28 mouse cellular contexts compared by ENCODE assay signal in genomic region chr15:84276066-84276465, GRCm38 (mm10).
"Had no signal": no experiment of that assay in that cellular context is flagged by ENCODE, and none has a peak within 500 bp of the region (broad histone marks: within the 10 kb centered on the region; RNA-seq: fewer than 3 reads in every experiment).

No protein-coding gene starts in this region.

- H3K9ac ChIP-seq: embryonic facial prominence, embryonic 12.5 days; embryonic facial prominence, embryonic 13.5 days; embryonic facial prominence, embryonic 15.5 days; forebrain, embryonic 12.5 days; forebrain, embryonic 13.5 days; forebrain, embryonic 15.5 days; forebrain, postnatal 0 days had no signal

- H3K4me1 ChIP-seq: embryonic facial prominence, embryonic 10.5 days; embryonic facial prominence, embryonic 12.5 days; embryonic facial prominence, embryonic 15.5 days; forebrain, embryonic 10.5 days; forebrain, embryonic 12.5 days; forebrain, embryonic 13.5 days; forebrain, embryonic 15.5 days had no signal

- DNase-seq: cerebellum, adult 2 months; cerebellum, adult 8-10 months; cerebellum, adult 9-10 months; cerebellum, adult 9-11 months; cerebellum, postnatal 10 days; cerebellum, postnatal 14 days; cerebellum, postnatal 25 days; cerebellum, postnatal 36 days; embryo, embryonic 11 days; forebrain, postnatal 0 days; gastrocnemius, adult 2 months; gastrocnemius, postnatal 10 days; gastrocnemius, postnatal 14 days; gastrocnemius, postnatal 25 days; gastrocnemius, postnatal 36 days; heart, adult 18-20 months; heart, adult 2 months had no signal

- H3K4me3 ChIP-seq: embryonic facial prominence, embryonic 10.5 days; embryonic facial prominence, embryonic 12.5 days; embryonic facial prominence, embryonic 13.5 days; embryonic facial prominence, embryonic 15.5 days; erythroblast, embryonic 14.5 days; forebrain, embryonic 10.5 days; forebrain, embryonic 12.5 days; forebrain, embryonic 13.5 days; forebrain, embryonic 15.5 days; gastrocnemius, adult 2 months; heart, adult 2 months had no signal

- H3K4me2 ChIP-seq: embryonic facial prominence, embryonic 12.5 days; embryonic facial prominence, embryonic 13.5 days; embryonic facial prominence, embryonic 15.5 days; forebrain, embryonic 12.5 days; forebrain, embryonic 13.5 days; forebrain, embryonic 15.5 days had no signal

- H3K27me3 ChIP-seq: embryonic facial prominence, embryonic 12.5 days; embryonic facial prominence, embryonic 13.5 days; embryonic facial prominence, embryonic 15.5 days; forebrain, embryonic 12.5 days; forebrain, embryonic 13.5 days; forebrain, embryonic 15.5 days had no signal

- H3K36me3 ChIP-seq: embryonic facial prominence, embryonic 13.5 days; forebrain, embryonic 12.5 days; forebrain, embryonic 15.5 days had no signal

- H3K27ac ChIP-seq: embryonic facial prominence, embryonic 10.5 days; embryonic facial prominence, embryonic 12.5 days; embryonic facial prominence, embryonic 13.5 days; embryonic facial prominence, embryonic 15.5 days; forebrain, embryonic 10.5 days; forebrain, embryonic 12.5 days; forebrain, embryonic 13.5 days; forebrain, embryonic 15.5 days; gastrocnemius, adult 2 months; heart, adult 2 months had no signal

- H3K9me3 ChIP-seq: embryonic facial prominence, embryonic 10.5 days; embryonic facial prominence, embryonic 12.5 days; embryonic facial prominence, embryonic 13.5 days; embryonic facial prominence, embryonic 15.5 days; forebrain, embryonic 12.5 days; forebrain, embryonic 15.5 days had no signal

- ATAC-seq: forebrain, embryonic 13.5 days; forebrain, embryonic 14.5 days; forebrain, embryonic 15.5 days; forebrain, embryonic 16.5 days; forebrain, postnatal 0 days had no signal
